ENCODE assay signal across 17 mouse cellular contexts in genomic region chr14:25292557-25292956, GRCm38 (mm10).
"Had no signal": no experiment of that assay in that cellular context is flagged by ENCODE, and none has a peak within 500 bp of the region (broad histone marks: within the 10 kb centered on the region; RNA-seq: fewer than 3 reads in every experiment).

No protein-coding gene starts in this region.

- H3K4me1 ChIP-seq: stomach, embryonic 15.5 days had no signal

- H3K27ac ChIP-seq: neural tube, embryonic 12.5 days; neural tube, embryonic 13.5 days; neural tube, embryonic 15.5 days; stomach, embryonic 15.5 days; stomach, postnatal 0 days had no signal

- H3K27me3 ChIP-seq: neural tube, embryonic 13.5 days; neural tube, embryonic 15.5 days; stomach, embryonic 15.5 days had no signal

- H3K9me3 ChIP-seq: neural tube, embryonic 12.5 days; neural tube, embryonic 13.5 days; neural tube, embryonic 15.5 days; stomach, embryonic 15.5 days had no signal

- DNase-seq: retina, postnatal 1 day; right cerebral cortex, adult 18-20 months; right cerebral cortex, postnatal 14 days; right cerebral cortex, postnatal 25 days; right cerebral cortex, postnatal 4 days; spleen, adult 18-20 months; thymus, adult 18-20 months; thymus, adult 2 months; thymus, postnatal 14 days; thymus, postnatal 25 days; thymus, postnatal 36 days; thymus, postnatal 4 days had no signal

- H3K9ac ChIP-seq: neural tube, embryonic 12.5 days; neural tube, embryonic 13.5 days; neural tube, embryonic 15.5 days; stomach, embryonic 15.5 days had no signal

- H3K4me2 ChIP-seq: neural tube, embryonic 12.5 days; neural tube, embryonic 13.5 days; neural tube, embryonic 15.5 days; stomach, embryonic 15.5 days had no signal

- H3K36me3 ChIP-seq: neural tube, embryonic 12.5 days; neural tube, embryonic 13.5 days; neural tube, embryonic 15.5 days; stomach, embryonic 15.5 days had no signal

- H3K4me3 ChIP-seq: neural tube, embryonic 12.5 days; neural tube, embryonic 13.5 days; neural tube, embryonic 15.5 days; stomach, embryonic 15.5 days had no signal
